Mouse (Mus musculus): ENCODE results near the gene Ltbr. TPM values are rescaled to one million over a fixed set of nuclear protein-coding genes. Genes with fewer than 3 reads are reported as not detected.
"Not testable (repeated sequence)": the region's sequence is repeated elsewhere in the genome, so short reads cannot be mapped to it uniquely, and the experiment has no call there.

The Ltbr gene
- polyA plus RNA-seq, 1 experiment from 2014 or later, result 55.1 TPM

DNA sequence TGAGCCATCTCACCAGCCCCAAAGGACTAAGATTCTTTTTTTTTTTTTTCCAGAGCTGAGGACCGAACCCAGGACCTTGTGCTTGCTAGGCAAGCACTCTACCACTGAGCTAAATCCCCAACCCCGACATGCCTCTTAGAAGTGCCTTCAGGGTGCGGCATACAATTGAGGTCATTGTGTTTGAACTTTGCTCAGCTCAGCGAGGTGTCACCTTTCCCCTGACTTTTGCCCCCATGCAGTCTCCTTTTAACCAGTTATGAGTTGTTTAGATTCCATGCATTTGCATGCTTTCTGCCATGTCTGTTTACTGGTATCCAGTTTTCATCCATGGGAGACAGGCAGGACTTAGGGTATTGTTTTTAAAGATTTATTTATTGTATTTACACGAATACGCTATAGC lies 44.9 kb downstream of the Ltbr start:
- Histone ChIP-seq H3K4me3 (ENCODE audit: low read depth, low read length) (no peak overlapping the region), H3K4me1 (ENCODE audit: control insufficient read depth, insufficient read depth, low read length) (0 out of 2 replicates have a peak, but pooled peaks cover 3% of the 10 kb centered on the region), H3K4me2 (replicated peaks; ENCODE audit: low read depth, low read length) (no peak overlapping the region), H3K27ac (ENCODE audit: low read length) (no peak overlapping the region), H3K27me3 (ENCODE audit: control insufficient read depth, insufficient read depth, low read length) (no peaks in the 10 kb centered on the region), H3K9ac (replicated peaks; ENCODE audit: low read depth, low read length) (no peak overlapping the region), H3K9me3 (ENCODE audit: control insufficient read depth, low read depth, low read length) (no peaks in the 10 kb centered on the region), H3K36me3 (ENCODE audit: control insufficient read depth, insufficient read depth, low read length) (no peaks in the 10 kb centered on the region)
- ATAC-seq (ENCODE audit: insufficient number of reproducible peaks, insufficient read depth, low FRiP score, low read depth), result no peak
- 47% methylated on average over 6 of the region's 6 CpGs for WGBS

DNA sequence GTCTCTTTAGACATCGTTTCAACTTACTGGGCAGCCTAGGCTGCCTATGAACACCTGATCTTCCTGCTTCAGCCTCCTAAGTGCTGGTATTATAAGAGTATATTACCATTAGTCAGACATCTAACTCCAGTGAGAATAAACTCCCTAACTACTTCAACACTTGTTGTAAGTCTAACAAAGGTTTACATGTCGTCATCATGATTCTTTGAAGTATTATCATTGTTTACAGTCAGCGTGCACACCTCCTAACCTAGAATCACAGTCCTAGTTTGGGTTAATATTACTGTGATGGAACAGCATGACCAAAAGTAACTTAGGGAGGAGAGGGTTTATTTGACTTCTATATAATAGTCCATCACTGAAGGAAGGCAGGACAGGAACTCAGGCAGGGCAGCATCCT lies 46.2 kb downstream of the Ltbr start:
- ATAC-seq (ENCODE audit: insufficient number of reproducible peaks, insufficient read depth, low FRiP score, low read depth), result no peak
- WGBS, result 68% methylated on average over 3 of the region's 3 CpGs
- Histone ChIP-seq H3K4me2 (replicated peaks; ENCODE audit: low read depth, low read length) (no peak overlapping the region), H3K4me1 (ENCODE audit: control insufficient read depth, insufficient read depth, low read length) (0 out of 2 replicates have a peak, but pooled peaks cover 3% of the 10 kb centered on the region), H3K36me3 (ENCODE audit: control insufficient read depth, insufficient read depth, low read length) (no peaks in the 10 kb centered on the region), H3K9ac (replicated peaks; ENCODE audit: low read depth, low read length) (no peak overlapping the region), H3K9me3 (ENCODE audit: control insufficient read depth, low read depth, low read length) (no peaks in the 10 kb centered on the region), H3K27ac (ENCODE audit: low read length) (no peak overlapping the region), H3K27me3 (ENCODE audit: control insufficient read depth, insufficient read depth, low read length) (no peaks in the 10 kb centered on the region), H3K4me3 (ENCODE audit: low read depth, low read length) (no peak overlapping the region)

DNA sequence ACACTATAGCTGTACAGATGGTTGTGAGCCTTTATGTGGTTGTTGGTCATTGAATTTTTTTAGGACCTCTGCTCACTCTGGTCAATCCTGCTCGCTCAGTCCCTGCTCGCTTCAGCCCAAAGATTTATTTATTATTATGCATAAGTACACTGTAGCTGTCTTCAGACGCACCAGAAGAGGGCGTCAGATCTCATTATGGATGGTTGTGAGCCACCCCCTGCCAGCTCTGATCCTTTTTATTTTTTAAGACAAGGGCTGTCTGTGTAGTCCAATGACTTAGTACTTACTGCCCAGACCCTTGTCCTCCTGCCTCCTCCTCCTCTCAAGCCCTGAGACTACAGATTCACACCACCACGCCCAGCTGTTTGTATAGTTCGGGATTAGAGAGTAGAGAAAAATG lies 47.1 kb downstream of the Ltbr start:
- WGBS, result 60% methylated on average over 6 of the region's 6 CpGs
- ATAC-seq (ENCODE audit: insufficient number of reproducible peaks, insufficient read depth, low FRiP score, low read depth), result not testable (repeated sequence)

DNA sequence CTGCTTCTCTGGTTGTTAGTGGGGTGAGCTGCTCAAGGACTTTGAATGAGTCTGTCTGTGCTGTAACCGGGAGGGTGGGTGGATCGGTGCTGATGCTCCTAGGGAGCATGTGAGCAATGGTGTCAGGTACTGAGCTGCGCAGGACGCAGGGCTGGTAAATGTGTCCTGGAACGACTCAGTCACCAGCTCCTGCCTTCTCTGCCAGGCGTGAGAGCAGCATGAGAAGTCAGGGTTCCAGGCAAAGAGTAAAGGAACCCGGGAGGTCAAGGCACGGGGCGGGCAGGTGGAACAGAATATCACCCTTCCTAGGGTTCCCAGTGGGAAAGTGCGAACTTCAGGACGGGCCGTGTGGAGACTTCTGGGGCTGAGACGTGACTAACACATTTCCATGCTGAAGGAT lies 47.6 kb downstream of the Ltbr start:
- no peak overlapping the region for H3K4me2 ChIP-seq (replicated peaks; ENCODE audit: low read depth, low read length)
- H3K9me3 ChIP-seq (ENCODE audit: control insufficient read depth, low read depth, low read length), result no peaks in the 10 kb centered on the region
- 67% methylated on average over 13 of the region's 13 CpGs for WGBS
- no peaks in the 10 kb centered on the region for H3K36me3 ChIP-seq (ENCODE audit: control insufficient read depth, insufficient read depth, low read length)
- H3K27me3 ChIP-seq (ENCODE audit: control insufficient read depth, insufficient read depth, low read length), result no peaks in the 10 kb centered on the region
- no peak overlapping the region for H3K9ac ChIP-seq (replicated peaks; ENCODE audit: low read depth, low read length)
- no peak overlapping the region for H3K27ac ChIP-seq (ENCODE audit: low read length)
- H3K4me3 ChIP-seq (ENCODE audit: low read depth, low read length), result no peak overlapping the region
- no peak for ATAC-seq (ENCODE audit: insufficient number of reproducible peaks, insufficient read depth, low FRiP score, low read depth)
- no peaks in the 10 kb centered on the region for H3K4me1 ChIP-seq (ENCODE audit: control insufficient read depth, insufficient read depth, low read length)

More for the DNA sequence above, 47.1 kb downstream of the Ltbr start:
- H3K27ac ChIP-seq (ENCODE audit: low read length); H3K4me1 ChIP-seq (ENCODE audit: control insufficient read depth, insufficient read depth, low read length); H3K4me2 ChIP-seq (replicated peaks; ENCODE audit: low read depth, low read length); H3K4me3 ChIP-seq (ENCODE audit: low read depth, low read length); H3K9me3 ChIP-seq (ENCODE audit: control insufficient read depth, low read depth, low read length); H3K36me3 ChIP-seq (ENCODE audit: control insufficient read depth, insufficient read depth, low read length); H3K27me3 ChIP-seq (ENCODE audit: control insufficient read depth, insufficient read depth, low read length); H3K9ac ChIP-seq (replicated peaks; ENCODE audit: low read depth, low read length): not testable (repeated sequence)

DNA sequence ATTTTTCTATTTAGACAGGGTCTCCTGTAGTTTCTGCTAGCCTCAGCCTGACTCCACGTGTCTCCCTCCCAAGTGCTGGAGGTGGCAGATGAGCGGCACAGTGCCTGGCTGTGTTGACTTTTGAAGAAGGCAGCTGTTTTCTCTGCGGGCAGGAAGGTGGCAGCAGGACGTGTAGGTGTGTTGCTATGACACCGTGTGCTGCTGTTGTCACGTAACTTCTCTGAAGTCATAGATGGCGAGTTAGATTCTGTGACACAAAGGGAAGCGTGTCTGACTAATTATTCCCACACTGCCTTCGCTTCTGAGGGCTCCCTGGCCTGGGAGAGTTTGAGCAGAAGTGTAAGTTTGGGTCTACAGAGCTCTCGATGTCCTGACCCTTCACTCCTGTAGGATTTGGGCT lies 48.4 kb downstream of the Ltbr start:
- Histone ChIP-seq H3K4me3 (ENCODE audit: low read depth, low read length) (no peak overlapping the region), H3K9me3 (ENCODE audit: control insufficient read depth, low read depth, low read length) (no peaks in the 10 kb centered on the region), H3K9ac (replicated peaks; ENCODE audit: low read depth, low read length) (no peak overlapping the region), H3K27ac (ENCODE audit: low read length) (no peak overlapping the region), H3K4me1 (ENCODE audit: control insufficient read depth, insufficient read depth, low read length) (no peaks in the 10 kb centered on the region), H3K4me2 (replicated peaks; ENCODE audit: low read depth, low read length) (no peak overlapping the region), H3K27me3 (ENCODE audit: control insufficient read depth, insufficient read depth, low read length) (no peaks in the 10 kb centered on the region), H3K36me3 (ENCODE audit: control insufficient read depth, insufficient read depth, low read length) (no peaks in the 10 kb centered on the region)
- ATAC-seq (ENCODE audit: insufficient number of reproducible peaks, insufficient read depth, low FRiP score, low read depth), result no peak
- WGBS, result 47% methylated on average over 10 of the region's 10 CpGs

- Histone ChIP-seq H3K4me2 (replicated peaks; ENCODE audit: low read depth, low read length) (no peak overlapping the region), H3K27ac (ENCODE audit: low read length) (no peak overlapping the region), H3K9ac (replicated peaks; ENCODE audit: low read depth, low read length) (no peak overlapping the region), H3K9me3 (ENCODE audit: control insufficient read depth, low read depth, low read length) (no peaks in the 10 kb centered on the region), H3K36me3 (ENCODE audit: control insufficient read depth, insufficient read depth, low read length) (no peaks in the 10 kb centered on the region), H3K27me3 (ENCODE audit: control insufficient read depth, insufficient read depth, low read length) (no peaks in the 10 kb centered on the region), H3K4me1 (ENCODE audit: control insufficient read depth, insufficient read depth, low read length) (no peaks in the 10 kb centered on the region), H3K4me3 (ENCODE audit: low read depth, low read length) (no peak overlapping the region)
- ATAC-seq (ENCODE audit: insufficient number of reproducible peaks, insufficient read depth, low FRiP score, low read depth), result no peak
- WGBS, result 75% methylated on average over 9 of the region's 9 CpGs
Observed at GRCm38 (mm10) chr6:125264219-125264618, 49.5 kb downstream of the Ltbr start.

GRCm38 (mm10) chr6:125260006-125260555 lies 53.6 kb downstream of the Ltbr start:
- Histone ChIP-seq H3K4me2 (replicated peaks; ENCODE audit: low read depth, low read length) (no peak overlapping the region), H3K4me3 (ENCODE audit: low read depth, low read length) (no peak overlapping the region), H3K9ac (replicated peaks; ENCODE audit: low read depth, low read length) (no peak overlapping the region), H3K36me3 (ENCODE audit: control insufficient read depth, insufficient read depth, low read length) (no peaks in the 10 kb centered on the region), H3K27me3 (ENCODE audit: control insufficient read depth, insufficient read depth, low read length) (no peaks in the 10 kb centered on the region), H3K9me3 (ENCODE audit: control insufficient read depth, low read depth, low read length) (no peaks in the 10 kb centered on the region), H3K4me1 (ENCODE audit: control insufficient read depth, insufficient read depth, low read length) (no peaks in the 10 kb centered on the region), H3K27ac (ENCODE audit: low read length) (no peak overlapping the region)
- WGBS, result 61% methylated on average over 10 of the region's 10 CpGs
- no peak for ATAC-seq (ENCODE audit: insufficient number of reproducible peaks, insufficient read depth, low FRiP score, low read depth)

Other genes starting within 250 kb of the Ltbr start
- gene Lpar5, start 246.0 kb downstream of the Ltbr start, polyA plus RNA-seq (2014; fragmentation: Nextera tagmentation; extraction: Ambion mirVana), result 1.2 and 2.1 TPM in 2 replicates
- 70.9 and 78.7 TPM in 2 replicates for gene Chd4, start 217.9 kb downstream of the Ltbr start, polyA plus RNA-seq (2014; fragmentation: Nextera tagmentation; extraction: Ambion mirVana)
- 52.3 and 55.4 TPM in 2 replicates for gene Nop2, start 182.0 kb downstream of the Ltbr start, polyA plus RNA-seq (2014; fragmentation: Nextera tagmentation; extraction: Ambion mirVana)
- 7.4 and 9.2 TPM in 2 replicates for gene Iffo1, start 168.6 kb downstream of the Ltbr start, polyA plus RNA-seq (2014; fragmentation: Nextera tagmentation; extraction: Ambion mirVana)
- 1,945 and 1,966 TPM in 2 replicates for gene Gapdh, start 147.4 kb downstream of the Ltbr start, polyA plus RNA-seq (2014; fragmentation: Nextera tagmentation; extraction: Ambion mirVana)
- 107 and 109 TPM in 2 replicates for gene Ncapd2, start 122.2 kb downstream of the Ltbr start, polyA plus RNA-seq (2014; fragmentation: Nextera tagmentation; extraction: Ambion mirVana)
- gene Mrpl51, start 122.1 kb downstream of the Ltbr start, polyA plus RNA-seq (2014; fragmentation: Nextera tagmentation; extraction: Ambion mirVana), result 193 and 202 TPM in 2 replicates
- 3.4 and 3.7 TPM in 2 replicates for gene Vamp1, start 98.3 kb downstream of the Ltbr start, polyA plus RNA-seq (2014; fragmentation: Nextera tagmentation; extraction: Ambion mirVana)
- gene Tapbpl, start 82.0 kb downstream of the Ltbr start, polyA plus RNA-seq (2014; fragmentation: Nextera tagmentation; extraction: Ambion mirVana), result 4.7 and 5.2 TPM in 2 replicates
- gene Cd27, start 76.9 kb downstream of the Ltbr start, polyA plus RNA-seq (2014; fragmentation: Nextera tagmentation; extraction: Ambion mirVana), result 2.3 and 3.1 TPM in 2 replicates
- 0.17 TPM in 1 of 2 replicates, not detected in the other for gene Tuba3a, start 27.8 kb downstream of the Ltbr start, polyA plus RNA-seq (2014; fragmentation: Nextera tagmentation; extraction: Ambion mirVana)
- 1.3 and 2.6 TPM in 2 replicates for gene Scnn1a, start 6.8 kb upstream of the Ltbr start, polyA plus RNA-seq (2014; fragmentation: Nextera tagmentation; extraction: Ambion mirVana)
- 64.2 and 69.9 TPM in 2 replicates for gene Tnfrsf1a, start 35.5 kb upstream of the Ltbr start, polyA plus RNA-seq (2014; fragmentation: Nextera tagmentation; extraction: Ambion mirVana)
- 1.7 and 2.1 TPM in 2 replicates for gene Plekhg6, start 66.9 kb upstream of the Ltbr start, polyA plus RNA-seq (2014; fragmentation: Nextera tagmentation; extraction: Ambion mirVana)
- 286 and 302 TPM in 2 replicates for gene Cd9, start 180.9 kb upstream of the Ltbr start, polyA plus RNA-seq (2014; fragmentation: Nextera tagmentation; extraction: Ambion mirVana)
- gene Vwf, start 232.9 kb upstream of the Ltbr start, polyA plus RNA-seq (2014; fragmentation: Nextera tagmentation; extraction: Ambion mirVana), result 7.5 and 9.8 TPM in 2 replicates